Mouse (Mus musculus) neutrophil, adult 5-6 weeks (primary cell): Measurements from ENCODE around the gene Mettl16. TPM values are rescaled to one million over a fixed set of nuclear protein-coding genes. Genes with fewer than 3 reads are reported as not detected.
A peak's percentile ranks its signal among the peaks of the same experiment; 100 is the strongest.

Source experiments
- ATAC-seq: fragments of 151-379, 151-347 bp; 2 replicates; pipeline ENCODE4 v1.8.0; 2017; ENCODE audit warnings: mild to moderate bottlenecking, moderate TSS enrichment; ENCODE audit not compliant: insufficient number of reproducible peaks, poor library complexity, low FRiP score, severe bottlenecking; ENCODE audit errors: extremely low read depth
- total RNA-seq: library from RNA; stranded (forward); fragments of 200-1000 nt; gene quantifications from 2 replicates; pipeline ENCODE4 v1.2.3, GENCODE M21; 2017

Mettl16 gene
- total RNA-seq, 1 experiment from 2014 or later: 22.6 TPM

- ATAC-seq: no peak
These were observed 58.4 kb downstream of the Mettl16 start for GRCm38 (mm10) chr11:74828965-74829550.

GRCm38 (mm10) chr11:74829812-74830211, 59.2 kb downstream of the Mettl16 start:
- peak; percentile 37 for ATAC-seq

- peak; percentile 47 for ATAC-seq
These were observed 59.9 kb downstream of the Mettl16 start, which contains the start of gene Mnt for GRCm38 (mm10) chr11:74830256-74831161. Gene Mnt (plus strand): TSS chr11:74830920.

GRCm38 (mm10) chr11:74831191-74831605, 60.6 kb downstream of the Mettl16 start:
- no peak for ATAC-seq

GRCm38 (mm10) chr11:74831606-74832451, 61.2 kb downstream of the Mettl16 start:
- peak; percentile 34 for ATAC-seq

GRCm38 (mm10) chr11:74832503-74833143, 62.0 kb downstream of the Mettl16 start:
- peak; percentile 14 for ATAC-seq

GRCm38 (mm10) chr11:74833536-74834358, 63.1 kb downstream of the Mettl16 start:
- ATAC-seq: no peak

GRCm38 (mm10) chr11:74834359-74834638, 63.7 kb downstream of the Mettl16 start:
- no peak for ATAC-seq

- no peak for ATAC-seq
These were observed 64.1 kb downstream of the Mettl16 start for GRCm38 (mm10) chr11:74834650-74835277.

GRCm38 (mm10) chr11:74835593-74836224, 65.1 kb downstream of the Mettl16 start:
- ATAC-seq: no peak

- ATAC-seq: no peak
These were observed 65.8 kb downstream of the Mettl16 start for GRCm38 (mm10) chr11:74836225-74837055.

GRCm38 (mm10) chr11:74837056-74837693, 66.5 kb downstream of the Mettl16 start:
- ATAC-seq: no peak

- ATAC-seq: peak; percentile 70
These were observed 67.2 kb downstream of the Mettl16 start for GRCm38 (mm10) chr11:74837694-74838431.

GRCm38 (mm10) chr11:74838441-74838840, 67.8 kb downstream of the Mettl16 start:
- ATAC-seq: peak; percentile 63

- ATAC-seq: 0 out of 2 replicates have a peak, but pooled peaks have one; percentile 5
These were observed 68.3 kb downstream of the Mettl16 start for GRCm38 (mm10) chr11:74838971-74839370.
